Mouse (Mus musculus) midbrain, embryonic 15.5 days (tissue): ENCODE results near the gene Iqcb1. TPM values are rescaled to one million over a fixed set of nuclear protein-coding genes. Genes with fewer than 3 reads are reported as not detected.
"Not testable (repeated sequence)": the region's sequence is repeated elsewhere in the genome, so short reads cannot be mapped to it uniquely, and the experiment has no call there.

Experiments used
- ATAC-seq: fragments of 200-750 bp; cut with Nextera tagmentation; replicated peaks from 2 replicates; pipeline ENCODE4 v1.8.0; 2017; ENCODE audit warnings: moderate TSS enrichment
- H3K27ac ChIP-seq: fragments of 300-500 bp; sonication (generic); 2 replicates; pipeline ENCODE4 v1.5.1; 2015; ENCODE audit warnings: mild to moderate bottlenecking, inconsistent platforms
- H3K27me3 ChIP-seq: fragments of 300-500 bp; sonication (generic); replicated peaks from 2 replicates; pipeline ENCODE4 v1.6.1; 2015; ENCODE audit warnings: inconsistent platforms
- H3K36me3 ChIP-seq: fragments of 300-500 bp; sonication (generic); replicated peaks from 2 replicates; pipeline ENCODE4 v1.6.1; 2015; ENCODE audit warnings: inconsistent platforms
- H3K4me1 ChIP-seq: fragments of 300-500 bp; sonication (generic); 2 replicates; pipeline ENCODE4 v1.6.1; 2015; ENCODE audit warnings: inconsistent platforms
- H3K4me2 ChIP-seq: fragments of 300-500 bp; sonication (generic); 2 replicates; pipeline ENCODE4 v1.6.1; 2015; ENCODE audit warnings: inconsistent platforms, mild to moderate bottlenecking, moderate library complexity
- H3K4me3 ChIP-seq: fragments of 300-500 bp; sonication (generic); 2 replicates; pipeline ENCODE4 v1.5.1; 2015; ENCODE audit warnings: mild to moderate bottlenecking, inconsistent platforms
- H3K9ac ChIP-seq: fragments of 300-500 bp; sonication (generic); 2 replicates; pipeline ENCODE4 v1.6.1; 2015; ENCODE audit warnings: mild to moderate bottlenecking, inconsistent platforms
- H3K9me3 ChIP-seq: fragments of 300-500 bp; sonication (generic); 2 replicates; pipeline ENCODE4 v1.6.1; 2016; ENCODE audit warnings: inconsistent platforms
- WGBS: fragments of 180-500 bp; shearing (Covaris S2); methylation state at CpG from one replicate; pipeline ENCODE4 v1.1.7; 2015; ENCODE audit warnings: mixed read lengths; 5-methylcytosine and 5-hydroxymethylcytosine counted together
- polyA plus RNA-seq: library from polyadenylated mRNA; unstranded; fragments of >200 nt; fragmentation: Nextera tagmentation; extraction: Ambion mirVana; gene quantifications from 2 replicates; pipeline ENCODE4 v1.2.1, GENCODE M21; 2015

The Iqcb1 gene
- polyA plus RNA-seq, 1 experiment from 2014 or later = 66.4 TPM

DNA sequence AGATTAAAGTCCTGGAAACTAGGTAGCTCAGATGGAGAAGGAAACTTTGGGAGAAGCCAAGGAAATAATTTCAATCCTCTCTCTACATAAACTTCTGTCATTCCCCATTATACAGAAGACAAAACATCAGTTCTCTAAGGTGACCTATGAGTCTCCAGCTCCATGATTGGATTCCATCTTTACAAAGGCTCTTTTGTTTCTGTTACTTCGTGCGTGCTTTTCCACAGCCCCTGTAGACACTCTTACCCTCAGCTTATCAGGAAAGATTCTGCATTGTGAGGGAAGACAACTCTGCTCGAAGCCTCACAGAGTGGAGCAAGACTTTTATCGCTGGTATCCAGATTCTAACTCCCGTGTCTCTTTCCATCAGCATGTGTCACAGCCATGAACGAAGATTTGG, 8.2 kb upstream of the Iqcb1 start:
- 53% methylated on average over 6 of the region's 6 CpGs for WGBS
- Histone ChIP-seq H3K4me3 (no peak overlapping the region), H3K4me1 (no peaks in the 10 kb centered on the region), H3K4me2 (no peak overlapping the region), H3K27ac (no peak overlapping the region), H3K36me3 (no peaks in the 10 kb centered on the region), H3K9ac (no peak overlapping the region), H3K9me3 (no peaks in the 10 kb centered on the region), H3K27me3 (no peaks in the 10 kb centered on the region)
- ATAC-seq = no peak

DNA sequence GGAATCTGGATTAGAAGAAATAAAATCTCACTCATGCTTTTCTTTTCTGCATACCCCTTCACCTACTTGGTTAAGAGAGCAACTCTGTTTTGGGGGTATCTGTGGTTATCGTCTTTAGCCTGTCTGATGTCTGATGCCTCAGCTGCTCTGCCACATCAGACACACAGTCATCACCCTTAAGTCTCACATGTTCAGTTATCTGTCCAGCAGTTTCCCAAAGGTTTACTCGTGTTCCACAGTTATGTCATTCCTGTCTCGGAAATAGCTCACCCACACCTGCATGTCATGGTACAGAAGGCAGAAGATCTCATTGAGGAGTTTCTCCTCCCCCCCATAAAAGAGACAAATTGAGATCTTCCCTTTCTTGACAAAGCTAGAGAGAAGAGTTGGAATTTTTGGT, 7.4 kb upstream of the Iqcb1 start:
- WGBS = 82% methylated on average over 3 of the region's 3 CpGs
- Histone ChIP-seq H3K36me3 (no peaks in the 10 kb centered on the region), H3K4me1 (no peaks in the 10 kb centered on the region), H3K9ac (no peak overlapping the region), H3K4me2 (no peak overlapping the region), H3K27ac (no peak overlapping the region), H3K4me3 (no peak overlapping the region), H3K9me3 (no peaks in the 10 kb centered on the region), H3K27me3 (no peaks in the 10 kb centered on the region)
- ATAC-seq = no peak

DNA sequence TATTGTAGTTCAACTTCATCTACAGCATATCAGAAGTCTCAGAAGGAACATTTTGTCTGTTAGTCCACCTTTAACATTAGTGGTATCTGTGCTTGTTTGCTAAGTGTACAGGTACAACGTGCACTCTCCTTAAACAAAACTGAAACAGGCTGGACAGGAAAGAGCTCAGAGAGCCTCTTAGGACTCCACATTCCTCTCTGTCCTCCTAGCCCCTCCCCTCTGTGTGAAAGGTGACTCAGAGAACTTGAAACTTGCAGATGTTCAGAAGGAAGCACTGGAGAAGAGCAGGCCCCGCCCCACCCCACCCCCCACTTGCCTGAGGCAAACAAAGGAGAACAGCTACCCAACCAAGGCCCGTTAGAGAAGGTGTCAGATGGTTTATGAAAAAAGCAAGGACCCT, 6.7 kb upstream of the Iqcb1 start:
- no peaks in the 10 kb centered on the region for H3K4me1 ChIP-seq
- ATAC-seq = no peak
- H3K4me3 ChIP-seq = no peak overlapping the region
- H3K9ac ChIP-seq = no peak overlapping the region
- H3K27ac ChIP-seq = no peak overlapping the region
- WGBS = 11% methylated on average over 3 of the region's 3 CpGs
- no peaks in the 10 kb centered on the region for H3K36me3 ChIP-seq
- no peaks in the 10 kb centered on the region for H3K9me3 ChIP-seq
- no peaks in the 10 kb centered on the region for H3K27me3 ChIP-seq
- H3K4me2 ChIP-seq = no peak overlapping the region

DNA sequence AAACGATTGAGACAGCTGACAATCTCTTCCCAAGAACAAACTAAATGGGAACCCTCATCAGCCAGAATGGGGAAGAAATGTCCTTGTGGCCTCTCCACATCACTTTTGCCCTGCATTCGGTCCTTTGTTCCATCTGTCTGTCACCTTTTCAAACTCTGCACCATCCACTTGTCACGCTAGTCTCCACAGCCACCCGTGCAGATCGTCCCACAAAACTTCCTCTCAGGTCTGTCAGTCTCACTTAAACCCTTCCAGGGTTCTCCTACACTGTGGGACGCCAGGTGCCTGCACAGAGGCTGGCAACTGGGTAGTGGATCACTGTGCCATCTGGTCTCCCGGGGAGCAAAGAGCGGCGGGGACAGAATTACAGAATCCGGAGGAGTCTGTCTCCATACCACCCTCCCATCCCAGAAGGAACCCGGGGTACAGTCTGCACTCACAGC, 553 bp upstream of the Iqcb1 start:
- peak overlapping the region; percentile 62 for H3K4me3 ChIP-seq
- peak overlapping the region; percentile 29; the same call in 1 of the 2 replicates for H3K9ac ChIP-seq
- H3K4me2 ChIP-seq = peak overlapping the region; percentile 91
- H3K27me3 ChIP-seq = peaks cover 4% of the 10 kb centered on the region; the same call in 1 of the 2 replicates
- ATAC-seq = no peak
- H3K9me3 ChIP-seq = no peaks in the 10 kb centered on the region
- no peak overlapping the region for H3K27ac ChIP-seq
- peaks cover 17% of the 10 kb centered on the region for H3K4me1 ChIP-seq
- H3K36me3 ChIP-seq = no peaks in the 10 kb centered on the region
- WGBS = 3% methylated on average over 11 of the region's 11 CpGs

DNA sequence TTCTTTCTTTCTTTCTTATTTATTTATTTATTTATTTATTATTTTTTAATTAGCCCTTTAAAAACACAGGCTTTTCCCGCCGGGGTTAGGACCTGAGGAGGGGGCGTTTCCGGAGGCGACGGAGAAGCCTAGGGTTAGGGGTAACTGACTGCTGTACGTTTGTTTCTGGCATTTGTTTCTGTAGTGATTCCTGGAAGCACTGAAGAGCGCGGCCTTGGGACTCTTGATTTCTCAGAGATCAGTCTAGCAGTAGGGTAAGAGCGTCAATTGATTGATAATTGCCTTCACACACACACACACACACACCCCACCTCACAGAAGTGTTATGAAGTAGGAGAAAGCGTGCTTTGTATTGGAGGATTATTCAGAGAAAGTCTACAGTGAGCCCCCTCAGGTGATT, 635 bp downstream of the Iqcb1 start:
- ATAC-seq = peak; percentile 57
- H3K27ac ChIP-seq = peak overlapping the region; percentile 67
- WGBS = 3% methylated on average over 11 of the region's 11 CpGs

DNA sequence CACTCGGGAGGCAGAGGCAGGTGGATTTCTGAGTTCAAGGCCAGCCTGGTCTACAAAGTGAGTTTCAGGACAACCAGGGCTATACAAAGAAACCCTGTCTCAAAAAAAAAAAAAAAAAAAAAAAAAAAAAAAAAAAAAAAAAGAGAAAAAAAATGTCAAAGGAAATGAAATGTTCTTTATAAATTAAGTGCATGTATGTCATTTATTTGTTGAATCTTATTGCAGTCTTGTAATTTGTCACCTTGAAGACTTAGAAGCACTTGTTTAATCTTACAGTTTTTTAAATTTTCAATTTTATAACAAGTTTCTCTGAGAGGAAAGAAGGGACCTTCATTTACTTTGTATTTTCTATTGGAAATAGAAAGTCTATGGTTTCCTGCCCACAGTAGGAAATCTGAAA, 18.7 kb downstream of the Iqcb1 start:
- peaks cover 19% of the 10 kb centered on the region for H3K36me3 ChIP-seq
- not testable (repeated sequence) for H3K4me1 ChIP-seq, H3K27me3 ChIP-seq, H3K9ac ChIP-seq, H3K4me2 ChIP-seq, H3K9me3 ChIP-seq, H3K27ac ChIP-seq, ATAC-seq, H3K4me3 ChIP-seq
- WGBS = 100% methylated on average over 1 of the region's 1 CpGs

More for the DNA sequence above, 635 bp downstream of the Iqcb1 start:
- H3K4me2 ChIP-seq = peak overlapping the region; percentile 91
- peaks cover 4% of the 10 kb centered on the region; the same call in 1 of the 2 replicates for H3K27me3 ChIP-seq
- peaks cover 17% of the 10 kb centered on the region for H3K4me1 ChIP-seq
- no peaks in the 10 kb centered on the region for H3K9me3 ChIP-seq
- no peaks in the 10 kb centered on the region for H3K36me3 ChIP-seq
- peak overlapping the region; percentile 62 for H3K4me3 ChIP-seq
- peak overlapping the region; percentile 74 for H3K9ac ChIP-seq

DNA sequence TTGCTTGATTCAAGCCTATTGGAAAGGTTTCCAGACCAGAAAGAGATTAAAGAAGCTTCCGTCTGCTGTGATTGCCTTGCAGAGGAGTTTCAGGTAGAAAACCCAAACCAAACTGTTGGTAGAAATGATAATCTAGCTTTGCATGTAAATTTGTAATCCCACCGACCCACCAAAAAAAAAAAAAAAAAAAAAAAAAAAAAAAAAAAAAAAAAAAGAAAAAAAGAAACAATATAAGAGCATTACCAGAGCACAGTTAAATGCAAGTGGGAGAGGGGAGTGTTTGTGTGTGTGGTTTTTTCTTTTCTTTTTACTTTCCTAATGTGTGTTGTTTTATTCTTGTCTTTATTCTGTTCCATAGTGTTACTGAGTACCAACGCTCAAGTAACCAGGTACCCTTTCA, 23.0 kb downstream of the Iqcb1 start:
- whole genome bisulfite sequencing = 93% methylated on average over 3 of the region's 3 CpGs
- Histone ChIP-seq H3K9me3 (no peaks in the 10 kb centered on the region), H3K4me2 (no peak overlapping the region), H3K9ac (no peak overlapping the region), H3K4me3 (no peak overlapping the region), H3K27ac (no peak overlapping the region), H3K36me3 (peaks cover 14% of the 10 kb centered on the region), H3K27me3 (no peaks in the 10 kb centered on the region), H3K4me1 (no peaks in the 10 kb centered on the region)
- ATAC-seq = no peak

DNA sequence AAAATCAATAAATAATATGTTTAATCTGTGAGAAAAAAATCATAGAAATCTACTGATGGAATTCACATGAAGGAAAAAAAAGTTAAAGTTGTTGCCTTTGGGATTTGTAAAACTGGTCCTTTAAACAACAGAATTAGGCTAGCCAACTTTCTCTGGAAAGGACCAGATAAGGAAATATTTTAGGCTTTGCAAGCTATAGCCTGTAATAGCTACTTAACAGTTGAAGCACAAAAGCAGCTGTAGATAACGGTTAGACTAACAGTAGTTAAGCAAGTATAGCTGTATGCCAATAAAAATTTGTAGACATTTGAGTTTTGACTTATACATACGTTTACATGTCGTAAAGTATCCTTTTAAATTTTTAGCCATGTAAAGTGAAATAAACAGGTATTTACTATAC, 35.4 kb downstream of the Iqcb1 start:
- Histone ChIP-seq H3K9me3 (no peaks in the 10 kb centered on the region), H3K4me3 (no peak overlapping the region), H3K36me3 (peaks cover 37% of the 10 kb centered on the region; the same call in 1 of the 2 replicates), H3K4me1 (no peaks in the 10 kb centered on the region), H3K27me3 (no peaks in the 10 kb centered on the region), H3K9ac (no peak overlapping the region), H3K4me2 (no peak overlapping the region), H3K27ac (no peak overlapping the region)
- no peak for ATAC-seq
- 93% methylated on average over 3 of the region's 3 CpGs for WGBS

DNA sequence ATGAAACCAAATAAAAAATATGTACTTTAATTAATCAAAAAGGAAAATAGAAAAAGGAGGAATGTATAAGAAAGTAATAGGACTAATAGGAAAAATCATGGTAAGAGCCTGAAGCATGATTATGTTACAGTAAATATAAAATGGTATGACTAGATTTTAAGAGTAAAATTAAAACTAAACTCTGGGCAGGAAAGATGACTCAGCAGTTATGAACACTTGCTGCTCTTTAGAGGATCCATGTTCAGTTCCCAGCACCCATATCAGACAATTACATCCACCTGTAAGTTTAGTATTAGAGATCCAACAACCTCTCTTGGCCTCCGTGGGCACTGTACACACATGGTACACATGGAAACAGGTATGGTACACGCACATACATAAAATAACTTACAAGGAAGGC, 41.3 kb downstream of the Iqcb1 start:
- Histone ChIP-seq H3K9ac (no peak overlapping the region), H3K27ac (no peak overlapping the region), H3K9me3 (no peaks in the 10 kb centered on the region), H3K4me1 (peaks cover 8% of the 10 kb centered on the region), H3K4me2 (no peak overlapping the region), H3K36me3 (peaks cover 37% of the 10 kb centered on the region), H3K27me3 (no peaks in the 10 kb centered on the region), H3K4me3 (no peak overlapping the region)
- 98% methylated on average over 2 of the region's 2 CpGs for WGBS
- ATAC-seq = no peak

DNA sequence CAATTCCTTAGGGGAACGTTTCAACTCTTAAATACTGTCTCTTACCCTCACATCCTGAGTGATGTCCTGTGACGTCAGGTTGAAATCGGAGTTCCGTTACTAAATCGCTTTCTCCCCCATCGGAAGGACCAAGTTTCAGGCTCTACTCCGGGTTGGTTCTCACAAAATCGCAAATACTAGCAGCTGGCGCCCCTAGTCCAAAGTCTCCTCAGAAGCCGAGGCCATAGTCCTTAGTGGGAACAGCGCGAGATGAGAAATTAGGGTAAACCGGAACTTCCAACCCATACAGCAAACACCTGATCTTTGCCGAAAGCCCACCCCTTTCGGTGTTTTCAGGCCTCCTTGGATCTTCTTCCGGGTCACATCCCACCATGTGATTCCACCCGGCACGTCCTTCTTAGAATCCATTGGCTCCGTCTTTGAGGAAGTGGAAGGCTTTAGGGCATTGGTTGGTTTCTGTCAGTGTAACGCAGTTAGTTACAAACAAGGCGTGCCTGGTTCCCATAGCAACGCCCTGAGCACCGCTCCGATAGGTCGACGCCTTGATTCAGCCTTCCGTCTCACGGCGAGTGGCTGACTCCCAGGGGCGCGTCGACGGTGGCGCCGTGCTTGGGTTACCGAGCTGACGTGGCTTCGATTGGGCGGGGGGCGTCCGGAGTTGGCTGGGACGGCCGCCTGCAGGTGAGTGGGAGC, 46.5 kb downstream of the Iqcb1 start, which contains the start of the genes Eaf2 and Golgb1:
Gene Eaf2, minus strand, starts transcription at position 421 of the 693 bp plus-strand sequence.
Gene Golgb1, plus strand, starts transcription at position 558 of the 693 bp plus-strand sequence.
- Histone ChIP-seq H3K27ac (peak within 1 kb of the TSS; percentile 82), H3K4me2 (peak within 1 kb of the TSS; percentile 76), H3K27me3 (no peaks in the 10 kb centered on the region), H3K4me3 (peak within 1 kb of the TSS; percentile 86), H3K4me1 (peaks cover 26% of the 10 kb centered on the region), H3K36me3 (peaks cover 12% of the 10 kb centered on the region), H3K9me3 (no peaks in the 10 kb centered on the region), H3K9ac (peak within 1 kb of the TSS; percentile 76)
- ATAC-seq = peak; percentile 100
- WGBS = under 1% methylated on average over 43 of the region's 43 CpGs

DNA sequence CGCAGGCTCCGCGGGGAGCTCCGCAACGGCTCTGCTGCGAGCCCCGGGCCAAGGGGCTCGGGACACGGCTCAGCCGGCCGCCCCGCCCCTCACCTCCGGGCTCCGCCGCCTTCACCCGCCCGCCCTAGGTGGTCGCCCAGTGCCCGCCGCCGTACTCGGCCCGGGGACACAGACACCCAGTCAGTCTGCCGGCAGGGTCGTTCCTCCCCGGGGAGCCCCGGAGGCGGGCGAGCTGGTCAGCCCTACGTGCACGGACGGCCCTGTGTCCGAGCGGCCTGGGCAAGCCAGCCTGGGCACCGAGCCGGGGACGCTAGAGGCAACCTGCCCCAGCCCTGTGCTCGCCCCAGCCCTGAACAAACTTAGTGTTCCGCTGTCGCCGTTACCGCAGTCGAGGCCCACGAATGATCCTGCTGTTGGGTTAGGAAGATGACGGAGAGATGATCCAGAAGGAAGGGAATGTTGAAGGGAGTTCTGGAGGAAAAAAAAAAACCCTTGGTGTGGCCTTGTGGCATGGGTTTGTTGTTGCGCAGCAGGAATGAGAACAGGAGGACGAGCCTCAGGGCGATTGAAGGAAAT, 47.2 kb downstream of the Iqcb1 start:
- Histone ChIP-seq H3K9me3 (no peaks in the 10 kb centered on the region), H3K9ac (peak overlapping the region; percentile 76), H3K27ac (peak overlapping the region; percentile 82), H3K4me1 (peaks cover 28% of the 10 kb centered on the region), H3K4me2 (peak overlapping the region; percentile 76), H3K4me3 (peak overlapping the region; percentile 86), H3K27me3 (no peaks in the 10 kb centered on the region), H3K36me3 (peaks cover 11% of the 10 kb centered on the region; the same call in 1 of the 2 replicates)
- under 1% methylated on average over 48 of the region's 48 CpGs for WGBS
- ATAC-seq = peak; percentile 79

DNA sequence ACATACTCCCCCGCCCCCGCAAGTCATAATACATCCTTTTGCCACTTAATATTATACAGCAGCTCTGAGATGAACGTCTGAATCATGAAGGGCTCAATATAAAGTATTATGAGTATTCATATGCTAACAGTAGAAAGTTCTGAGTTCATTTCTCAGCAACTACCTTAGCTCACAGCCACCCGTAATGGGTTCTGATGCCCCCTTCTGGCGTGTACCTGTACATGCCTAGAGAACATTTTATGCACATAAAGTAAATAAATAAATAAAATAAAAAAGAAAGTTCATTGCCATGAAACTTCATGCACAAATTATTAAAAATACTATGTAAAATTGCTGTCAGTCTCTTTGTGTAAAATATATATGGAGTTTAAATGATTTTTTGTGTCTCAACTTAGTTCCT, 49.1 kb downstream of the Iqcb1 start:
- H3K27me3 ChIP-seq = no peaks in the 10 kb centered on the region
- H3K9ac ChIP-seq = no peak overlapping the region
- peaks cover 28% of the 10 kb centered on the region for H3K4me1 ChIP-seq
- H3K36me3 ChIP-seq = peaks cover under 1% of the 10 kb centered on the region; the same call in 1 of the 2 replicates
- no peak for ATAC-seq
- H3K4me2 ChIP-seq = no peak overlapping the region
- no peak overlapping the region for H3K27ac ChIP-seq
- H3K4me3 ChIP-seq = no peak overlapping the region
- WGBS = 79% methylated on average over 5 of the region's 5 CpGs
- H3K9me3 ChIP-seq = no peaks in the 10 kb centered on the region
